15 mouse cellular contexts compared by ENCODE assay signal in the genomic region with DNA sequence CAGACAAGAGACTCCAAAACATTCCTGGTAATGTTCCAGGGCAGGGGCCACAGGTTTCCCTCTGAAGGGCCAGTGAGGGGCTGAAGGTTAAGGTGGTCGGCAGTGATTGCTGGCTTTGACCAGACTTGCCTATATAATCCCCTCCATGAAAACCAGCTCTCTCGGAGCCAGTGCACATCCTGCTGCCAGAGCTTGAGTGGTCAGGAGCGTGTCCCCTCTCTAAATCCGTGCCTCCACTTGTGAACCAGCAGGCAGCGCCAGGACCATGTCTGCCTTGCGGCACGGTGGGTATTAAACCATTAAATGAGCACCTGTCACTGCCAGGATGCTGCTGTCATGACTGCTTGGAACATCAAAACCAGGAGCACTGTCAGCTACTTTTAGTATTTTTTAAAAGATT.
"Had no signal": no experiment of that assay in that cellular context is flagged by ENCODE, and none has a peak within 500 bp of the region (broad histone marks: within the 10 kb centered on the region; RNA-seq: fewer than 3 reads in every experiment).

No protein-coding gene starts in this region.

- DNase-seq: heart, postnatal 10 days; heart, postnatal 36 days; heart, postnatal 4 days; kidney, adult 11 months; kidney, adult 18-20 months; kidney, adult 2 months; kidney, adult 8-10 months; kidney, adult 9 months; kidney, postnatal 10 days; kidney, postnatal 14 days; kidney, postnatal 25 days; kidney, postnatal 36 days; kidney, postnatal 4 days; layer of hippocampus, adult 9-11 months; layer of hippocampus, postnatal 36 days had no signal
